Mouse (Mus musculus) Muller cell, postnatal 12 days (primary cell): Measurements from ENCODE around the gene Mfsd7a.
"Not testable (repeated sequence)": the region's sequence is repeated elsewhere in the genome, so short reads cannot be mapped to it uniquely, and the experiment has no call there.

Experiments used
- DNase-seq: peaks from one replicate; pipeline ENCODE4 v3.0.0-alpha.2; 2015; ENCODE audit errors: inconsistent ontology term

The Mfsd7a gene

DNA sequence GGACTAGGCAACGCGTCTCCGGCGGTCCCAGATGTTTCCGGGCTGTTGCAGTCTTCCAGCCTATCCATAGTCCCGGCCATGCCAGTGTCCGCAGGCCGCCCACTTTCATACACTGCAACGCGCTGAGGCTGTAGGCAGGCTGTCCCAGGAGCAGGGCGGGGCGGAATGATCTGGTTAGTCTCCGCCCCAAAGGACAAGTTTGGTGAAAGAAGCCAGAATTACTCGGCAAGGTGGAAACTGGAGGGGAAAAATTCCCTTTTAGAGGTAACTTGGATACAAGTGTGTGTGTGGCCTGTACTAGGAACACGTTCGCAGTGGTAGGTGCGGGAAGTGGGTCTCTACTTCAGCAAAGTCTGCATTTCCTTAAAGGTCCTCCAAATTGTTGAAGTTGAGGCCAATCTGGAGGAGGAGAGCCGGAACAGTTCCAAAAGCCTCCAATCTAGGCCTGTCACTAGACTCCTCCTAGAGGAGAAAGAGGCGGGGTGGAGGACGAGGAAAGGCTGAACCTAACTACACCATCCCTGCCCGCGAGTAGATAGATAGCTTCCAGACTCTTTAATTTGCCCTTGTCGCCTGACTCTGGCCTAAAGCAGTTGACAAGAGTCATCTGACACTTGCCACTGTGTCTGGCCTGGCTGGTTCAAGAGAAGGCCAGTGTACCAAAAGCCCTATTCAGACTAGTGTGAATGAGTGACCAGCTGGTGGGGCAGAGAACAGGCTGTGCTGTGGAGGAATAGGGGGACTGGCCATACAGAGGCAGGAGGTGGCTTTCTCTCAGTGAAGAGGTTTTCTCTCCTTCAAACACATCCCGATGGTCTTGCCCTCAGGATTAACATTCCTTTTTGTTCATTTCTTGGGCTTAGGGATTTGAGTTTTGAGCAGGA lies at the start of gene Mfsd7a:
TSS of gene Mfsd7a (minus strand) at position 107 of the 884 bp plus-strand sequence.
- peak; percentile 73 for DNase-seq

DNA sequence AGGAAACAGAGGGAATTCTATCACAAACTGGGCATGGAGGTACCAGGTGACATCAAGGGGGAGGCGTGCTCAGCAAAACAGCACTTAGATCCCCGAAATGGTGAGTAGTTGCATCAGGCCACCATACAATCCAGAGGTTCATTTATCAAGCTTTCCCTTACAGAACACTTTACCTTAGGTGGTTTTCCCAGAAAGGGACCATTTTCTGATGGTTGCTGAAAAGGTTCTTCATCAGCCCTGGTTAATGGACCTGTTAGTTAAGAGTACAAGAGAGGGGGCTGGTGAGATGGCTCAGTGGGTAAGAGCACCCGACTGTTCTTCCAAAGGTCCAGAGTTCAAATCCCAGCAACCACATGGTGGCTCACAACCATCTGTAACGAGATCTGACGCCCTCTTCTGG lies 37.5 kb upstream of the Mfsd7a start:
- not testable (repeated sequence) for DNase-seq

DNA sequence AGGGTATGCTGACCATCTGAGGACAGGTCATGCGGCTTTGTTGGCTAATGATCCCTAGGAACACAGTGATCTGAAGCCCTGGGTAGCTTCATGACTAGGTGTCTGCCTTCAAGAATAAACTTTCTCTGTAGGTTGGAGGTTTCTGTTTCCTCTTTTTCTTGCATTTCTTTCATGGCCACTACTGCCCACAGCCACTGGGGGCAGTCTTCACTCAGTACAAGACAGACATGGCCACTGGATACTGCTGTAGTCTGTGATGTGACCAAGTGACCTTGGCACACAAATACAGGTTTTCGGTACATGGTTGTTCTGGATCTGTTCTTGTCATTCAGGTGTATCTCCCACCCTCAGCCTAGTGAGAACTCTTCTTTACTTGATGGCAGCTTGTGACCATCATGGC lies 36.5 kb upstream of the Mfsd7a start:
- DNase-seq: no peak

DNA sequence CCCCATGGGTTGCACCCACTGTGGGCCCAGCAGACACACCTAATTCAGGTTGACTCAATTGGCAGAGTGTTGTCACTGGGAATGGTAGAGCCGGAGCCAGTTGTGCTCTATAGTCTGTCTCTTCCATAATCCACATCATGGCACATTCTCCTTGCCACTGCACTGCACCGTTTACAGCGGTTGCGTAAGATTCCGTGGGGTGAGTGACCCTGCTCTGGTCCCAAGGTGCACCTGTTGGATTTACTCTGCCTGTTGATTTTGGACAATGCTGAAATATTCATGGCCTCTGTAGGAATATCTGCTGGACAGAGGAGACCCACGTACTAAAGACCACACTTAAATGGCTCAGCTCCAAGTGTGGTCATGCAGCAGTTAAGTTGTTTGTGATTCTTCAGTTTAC lies 34.3 kb upstream of the Mfsd7a start:
- no peak for DNase-seq

DNA sequence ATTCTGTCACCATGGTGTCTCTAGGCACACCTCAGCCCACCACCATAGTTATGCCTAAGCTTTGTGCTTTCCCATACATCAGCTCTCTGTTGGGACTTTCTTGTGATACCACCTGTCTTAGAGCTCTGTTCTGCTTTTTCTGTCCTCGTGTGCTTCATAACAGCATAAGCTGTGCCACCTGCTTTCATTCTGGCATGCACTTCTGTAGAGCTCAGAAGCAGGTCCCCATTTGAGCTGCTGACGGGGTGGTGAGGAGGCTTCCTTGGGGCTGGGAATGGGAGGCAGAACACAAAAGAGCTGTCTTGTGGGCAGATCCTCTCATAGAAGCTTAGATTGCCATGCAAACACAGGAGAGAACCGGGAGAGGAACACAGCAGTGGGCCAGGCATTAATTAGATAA lies 27.3 kb upstream of the Mfsd7a start:
- no peak for DNase-seq

DNA sequence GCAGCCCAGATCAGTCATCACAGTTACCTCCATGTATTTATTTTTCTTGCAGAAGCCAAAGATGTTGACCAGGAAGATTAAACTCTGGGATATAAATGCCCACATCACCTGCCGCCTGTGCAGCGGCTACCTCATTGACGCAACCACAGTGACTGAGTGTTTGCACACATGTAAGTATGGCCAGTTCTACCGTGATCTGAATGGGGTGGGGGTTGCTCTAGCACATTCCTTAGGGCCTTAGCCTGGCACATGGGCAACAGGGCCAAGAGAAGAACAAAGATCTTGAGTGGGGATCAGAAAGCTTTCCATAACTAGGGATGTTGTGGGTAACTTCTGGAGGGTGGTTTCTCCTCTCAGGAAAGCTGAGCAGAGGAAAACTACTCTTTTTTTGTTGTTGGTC lies 25.0 kb upstream of the Mfsd7a start:
- DNase-seq: no peak

DNA sequence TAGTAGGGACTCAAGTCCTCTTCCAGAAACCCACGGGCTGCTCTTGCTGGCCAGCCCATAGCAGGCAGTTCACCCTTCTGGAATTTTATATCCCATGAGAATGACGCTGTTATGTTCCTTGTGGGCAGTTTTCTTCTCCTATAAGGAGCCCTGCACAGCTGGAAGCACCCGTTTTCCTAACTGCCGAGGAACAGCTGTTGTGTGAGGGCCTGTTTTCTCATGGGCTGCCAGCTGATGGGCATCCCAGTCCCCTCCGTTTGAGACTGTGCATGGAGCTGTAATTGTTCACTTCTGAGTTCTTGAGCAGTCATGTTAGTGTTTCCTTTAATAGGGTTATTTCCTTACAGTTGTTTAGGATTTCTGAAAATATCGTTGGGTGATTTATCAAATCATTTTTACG lies 20.9 kb upstream of the Mfsd7a start:
- no peak for DNase-seq

DNA sequence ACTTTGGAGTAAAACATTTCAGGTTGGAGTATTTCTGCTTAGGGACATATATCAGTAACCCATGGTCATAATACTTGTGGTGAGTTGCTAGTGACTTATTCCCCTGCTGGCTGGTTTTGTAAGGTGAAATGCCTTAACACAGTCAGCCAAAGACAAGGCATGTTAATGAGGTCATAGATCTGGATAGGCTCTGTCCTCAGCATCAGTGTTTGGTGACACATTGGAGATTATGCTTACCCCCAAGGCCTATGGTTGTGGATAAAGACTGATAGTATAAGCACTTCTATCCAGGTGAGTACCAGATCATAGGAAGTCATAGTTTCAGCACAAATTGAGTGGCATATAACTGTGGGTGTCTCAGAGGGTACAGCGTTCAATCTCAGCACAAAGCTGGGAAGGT lies 18.0 kb upstream of the Mfsd7a start:
- DNase-seq: no peak

DNA sequence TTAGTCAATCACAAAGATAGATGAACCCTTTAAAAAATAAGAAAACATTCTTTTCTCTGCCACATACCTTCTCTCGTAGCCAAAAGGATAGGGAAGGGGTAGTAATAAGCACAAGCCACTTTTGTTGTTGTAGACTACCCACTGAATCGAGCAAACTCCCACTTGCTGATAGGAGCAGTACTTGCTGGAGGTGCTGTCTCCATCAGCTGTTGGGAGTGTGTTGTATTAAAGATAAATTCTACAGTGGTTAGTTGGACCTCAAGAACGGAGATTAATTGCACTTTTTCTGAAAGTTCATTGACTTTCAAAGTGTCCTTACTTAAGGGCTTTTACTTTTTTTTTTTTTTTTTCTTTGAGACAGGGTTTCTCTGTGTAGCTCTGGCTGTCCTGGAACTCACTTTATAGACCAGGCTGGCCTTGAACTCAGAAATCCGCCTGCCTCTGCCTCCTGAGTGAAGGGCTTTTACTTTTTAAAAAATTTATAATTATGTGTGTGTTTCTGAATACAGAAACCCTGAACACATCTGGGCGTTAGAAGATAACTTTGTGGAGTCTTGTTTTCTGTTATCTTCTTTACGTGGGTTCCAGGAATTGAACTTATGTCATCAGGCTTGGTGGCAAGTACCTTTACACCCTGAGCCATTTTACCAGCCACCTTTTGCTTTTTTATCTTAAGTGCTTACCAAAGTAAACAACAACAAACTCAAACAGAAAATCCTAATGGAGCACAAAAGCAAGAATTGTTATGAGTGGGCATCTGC lies 16.6 kb upstream of the Mfsd7a start:
- no peak for DNase-seq

DNA sequence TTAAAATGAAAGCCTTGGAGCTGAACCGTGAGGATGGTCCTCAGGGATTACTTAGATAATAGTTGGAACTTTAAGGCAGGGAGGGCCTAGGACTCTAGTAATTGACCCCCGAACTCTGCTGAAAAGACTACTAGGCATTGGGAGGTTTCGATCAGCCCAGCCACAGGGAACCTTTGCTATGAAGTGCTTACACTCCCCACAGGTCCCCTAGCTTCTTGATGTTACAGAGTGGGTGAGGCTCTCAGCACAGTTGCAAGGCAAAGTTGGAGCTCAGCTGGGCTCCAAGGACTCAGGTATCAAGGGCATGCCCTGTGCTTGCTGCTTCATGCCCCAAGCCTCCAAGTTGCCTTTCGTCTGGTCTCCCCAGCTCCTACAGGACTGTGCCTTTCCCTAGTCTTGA lies 13.8 kb upstream of the Mfsd7a start:
- no peak for DNase-seq

DNA sequence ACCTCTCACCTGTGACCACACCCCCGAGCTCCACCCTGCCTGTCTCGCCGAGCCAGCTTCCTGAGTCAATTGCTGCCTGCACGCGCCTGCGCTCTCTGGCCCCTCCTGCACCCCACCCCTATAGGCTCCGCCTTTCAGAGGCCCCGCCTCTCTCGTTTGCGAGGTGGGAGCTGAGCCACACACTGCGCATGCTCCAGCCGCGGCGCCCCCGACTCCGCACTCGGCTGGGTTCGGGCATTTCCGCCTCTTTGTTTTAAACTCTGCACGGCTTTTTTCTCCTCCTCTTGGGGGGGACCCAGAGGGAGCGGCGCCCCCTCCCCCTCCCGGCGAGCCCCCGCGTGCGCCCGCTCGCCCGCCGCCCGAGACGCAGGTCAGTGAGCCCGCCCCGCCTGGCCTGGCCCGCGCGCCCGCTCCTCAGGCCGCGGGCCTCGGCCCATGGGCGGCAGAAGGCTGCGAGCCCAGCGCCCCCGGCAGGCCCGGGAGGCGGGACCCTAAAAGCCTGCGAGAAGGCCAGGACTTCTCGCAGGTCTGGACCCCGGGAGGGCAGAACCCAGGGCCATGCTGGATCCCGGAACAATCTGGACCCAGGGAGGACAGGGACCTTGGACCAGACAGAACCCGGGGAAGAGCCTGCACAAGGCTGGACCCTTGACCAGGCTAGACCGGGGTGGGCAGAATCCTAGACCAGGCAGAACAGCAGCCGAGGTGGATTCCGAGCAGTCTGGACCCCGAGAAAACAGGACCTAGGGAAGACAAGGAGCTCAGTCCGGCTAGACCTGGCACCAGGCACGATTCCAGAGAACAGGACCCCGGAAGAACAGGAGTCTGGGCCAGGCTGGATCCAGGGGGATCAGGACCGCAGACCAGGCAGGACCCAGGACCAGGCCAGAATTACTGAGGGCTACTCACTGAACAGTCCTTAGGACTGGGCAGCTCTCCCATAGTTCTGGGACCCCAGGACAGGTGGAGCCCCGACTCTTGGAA lies 12.7 kb upstream of the Mfsd7a start, which contains the start of gene Pcgf3:
TSS of gene Pcgf3 (plus strand) at position 151 of the 984 bp plus-strand sequence.
- DNase-seq: peak; percentile 96

DNA sequence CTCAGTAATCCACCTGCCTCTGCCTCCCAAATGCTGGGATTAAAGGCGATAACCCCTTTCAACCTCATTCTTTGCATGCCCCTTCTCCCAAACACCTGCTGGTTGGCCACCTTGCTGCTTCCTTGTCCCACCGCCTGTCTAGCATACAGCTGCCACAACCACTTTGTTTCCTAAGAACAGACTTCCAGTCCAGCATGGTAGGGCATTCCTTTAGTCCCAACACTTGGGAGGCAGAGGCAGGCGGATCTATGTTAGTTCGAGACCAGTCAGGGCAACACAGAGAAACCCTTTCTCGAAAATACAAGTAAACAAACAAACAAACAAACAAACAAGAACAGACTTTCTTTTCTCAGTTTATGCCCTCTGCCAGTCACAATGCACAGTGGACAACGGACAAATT lies 11.8 kb upstream of the Mfsd7a start:
- no peak for DNase-seq

DNA sequence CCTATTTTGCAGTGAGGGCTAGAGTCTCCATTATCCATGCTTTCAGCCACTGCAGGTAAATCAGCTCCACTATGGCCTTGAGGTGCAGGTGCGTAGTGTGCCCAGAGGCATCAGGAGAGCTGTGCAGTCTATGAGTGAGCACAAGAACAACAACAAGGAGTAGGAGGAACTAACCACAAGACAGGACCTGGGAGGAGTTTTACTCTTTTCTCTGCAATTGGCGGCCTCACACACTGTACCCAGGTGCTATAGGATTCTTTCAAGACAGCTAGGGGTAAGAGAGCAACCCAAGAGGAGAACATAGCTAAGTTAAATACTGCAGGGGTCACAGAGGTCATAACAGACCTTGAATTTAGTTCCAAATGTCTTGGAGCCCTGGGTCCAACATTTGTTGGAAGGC lies 10.0 kb upstream of the Mfsd7a start:
- DNase-seq: no peak

DNA sequence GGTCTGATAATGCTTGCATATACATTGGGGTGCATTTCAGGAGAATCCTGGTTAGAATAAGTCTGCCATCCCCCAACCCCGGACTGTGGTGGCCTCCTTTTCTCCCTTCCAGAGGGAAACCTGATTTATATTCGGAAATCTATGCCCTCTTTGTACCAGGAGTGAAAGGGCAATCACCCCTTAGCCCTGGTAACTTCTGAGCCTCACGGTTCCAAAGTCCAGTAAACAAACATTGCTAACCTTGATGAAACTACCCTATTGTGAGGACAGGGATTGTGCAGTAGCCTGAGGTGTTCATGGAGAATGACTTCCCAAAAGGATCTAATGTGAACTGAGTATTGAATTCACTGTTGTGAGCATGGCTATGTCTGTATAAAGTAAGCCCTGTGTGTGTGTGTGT lies 5.4 kb upstream of the Mfsd7a start:
- DNase-seq: no peak

DNA sequence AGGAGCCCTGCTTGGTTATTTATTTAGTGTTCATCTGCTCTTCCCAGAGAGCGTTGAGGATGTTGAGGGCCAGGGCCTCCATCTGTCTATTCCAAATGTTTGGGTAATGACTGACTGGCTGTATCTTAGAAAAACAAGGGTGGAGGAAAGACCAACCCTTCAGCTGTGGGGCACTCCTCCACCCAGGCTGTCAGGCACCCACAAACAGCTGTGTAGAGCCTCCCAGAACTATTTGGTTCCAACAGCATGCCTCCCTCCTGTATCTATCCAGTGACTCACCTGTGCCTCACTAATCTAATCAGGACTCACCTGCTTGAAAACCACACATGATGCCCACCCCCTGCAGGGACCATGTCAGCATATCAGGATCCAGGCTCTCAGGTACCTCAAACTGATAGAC lies 3.7 kb upstream of the Mfsd7a start:
- DNase-seq: no peak

DNA sequence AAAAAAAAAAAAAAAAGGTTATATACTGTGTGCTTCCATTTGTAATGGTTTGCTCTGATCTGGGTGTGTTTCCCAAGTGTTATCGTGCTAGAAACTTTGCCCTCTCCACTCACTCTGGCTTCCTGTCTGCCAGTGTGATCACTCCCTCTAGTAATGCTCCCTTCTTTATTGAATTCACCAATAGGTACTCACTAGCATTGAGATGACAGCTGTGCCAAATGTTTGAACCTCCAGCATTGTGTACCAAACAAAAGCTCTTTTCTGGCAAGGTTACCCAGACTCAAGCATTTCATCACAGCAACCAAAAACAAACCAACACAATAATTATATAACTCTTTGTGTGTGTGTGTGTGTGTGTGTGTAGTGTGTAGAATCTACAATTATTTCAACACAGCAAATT lies 2.9 kb upstream of the Mfsd7a start:
- DNase-seq: no peak

DNA sequence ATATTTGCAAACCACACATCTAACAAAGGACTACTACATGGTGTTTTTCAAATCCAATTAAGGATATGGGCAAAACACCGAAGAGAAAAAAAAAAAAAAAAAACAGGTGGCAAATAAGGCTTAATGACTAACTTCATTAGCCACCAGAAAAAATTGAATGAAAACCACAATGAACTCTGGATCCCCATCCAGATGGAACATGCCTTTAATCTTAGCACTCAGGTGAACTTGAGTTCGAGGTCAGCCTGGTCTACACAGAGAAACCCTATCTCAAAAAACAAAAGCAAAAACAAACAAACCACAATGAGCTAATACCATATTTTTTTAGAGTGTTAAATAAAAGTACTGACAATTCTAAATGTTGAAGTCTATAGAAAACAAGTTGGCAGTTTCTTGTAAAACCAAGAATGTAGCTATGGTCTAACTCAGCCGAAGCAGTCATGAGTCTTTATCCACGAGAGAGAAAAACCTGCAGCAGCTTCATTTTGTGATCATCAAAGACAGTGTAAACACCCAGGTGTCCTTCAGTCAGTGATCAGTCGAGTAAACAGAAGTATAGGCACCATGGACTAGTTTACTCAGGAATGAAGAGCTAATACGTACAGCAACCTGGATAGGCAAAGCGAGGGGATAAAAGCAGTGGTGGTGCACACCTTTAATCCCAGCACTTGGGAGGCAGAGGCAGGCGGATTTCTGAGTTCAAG lies 2.3 kb upstream of the Mfsd7a start:
- no peak for DNase-seq

DNA sequence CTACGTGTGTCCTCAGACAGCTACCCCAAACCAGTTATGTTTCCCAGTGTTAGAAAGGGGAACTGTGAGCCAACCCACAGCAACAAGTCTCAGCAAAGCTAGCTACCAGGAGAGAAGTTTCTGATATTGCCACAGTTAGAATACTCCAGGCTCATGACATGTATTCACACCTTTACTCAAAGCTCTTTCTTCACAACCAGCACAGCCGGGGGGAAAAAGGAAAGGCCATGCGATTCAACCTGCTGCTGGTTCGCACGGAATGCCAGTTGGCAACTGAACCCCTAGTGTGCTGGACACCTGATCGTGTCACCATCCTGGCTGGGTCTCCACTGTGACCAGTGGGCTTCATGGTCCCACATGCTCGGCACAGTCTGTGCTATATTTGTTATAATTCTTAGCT lies 834 bp downstream of the Mfsd7a start:
- no peak for DNase-seq

DNA sequence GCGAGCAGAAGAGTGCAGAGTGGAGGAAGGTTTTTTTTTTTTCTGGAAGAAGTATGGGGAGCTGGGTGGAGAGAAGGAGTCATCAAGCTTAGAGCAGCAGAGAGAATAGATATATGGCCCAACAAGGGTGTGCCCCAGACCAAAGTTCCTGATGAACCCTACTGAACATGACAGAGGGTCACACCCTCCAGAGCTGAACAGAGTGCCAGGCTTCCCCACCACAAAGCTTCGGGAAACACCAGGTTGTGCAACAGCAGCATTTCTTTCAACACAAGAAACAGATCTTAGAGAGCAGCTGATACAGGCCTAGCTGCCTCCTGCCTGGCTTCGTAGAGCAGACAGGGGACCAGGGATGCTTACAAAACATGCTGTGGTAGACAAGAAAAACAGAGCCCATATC lies 1.7 kb downstream of the Mfsd7a start:
- DNase-seq: no peak

DNA sequence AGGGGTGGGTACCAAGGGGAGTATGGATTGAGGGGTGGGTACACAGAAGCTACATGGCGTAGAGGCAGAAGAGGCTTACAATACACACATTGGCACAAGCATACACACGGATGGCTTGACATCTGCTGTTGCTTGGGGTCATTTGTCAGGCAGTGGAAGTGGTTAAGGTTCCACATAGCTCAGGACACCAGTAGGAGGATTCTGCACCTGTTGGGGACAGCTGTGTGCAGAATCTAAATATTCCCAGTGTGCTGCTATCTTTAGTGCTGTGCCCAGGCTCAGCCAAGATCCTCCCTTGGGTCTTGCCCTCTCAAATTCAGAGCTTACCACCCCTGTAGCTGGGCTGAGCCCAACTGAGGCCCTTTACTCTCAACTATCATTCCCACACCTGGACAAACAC lies 12.6 kb downstream of the Mfsd7a start:
- no peak for DNase-seq
